Mouse (Mus musculus): ENCODE data around the gene Fam43b.
A peak's percentile ranks its signal among the peaks of the same experiment; 100 is the strongest.

Gene Fam43b

GRCm38 (mm10) chr4:138395087-138395970, 999 bp downstream of the Fam43b start:
- no peak for DNase-seq (ENCODE audit: low spot score in 2 of 2)

GRCm38 (mm10) chr4:138393703-138394102, 2.6 kb downstream of the Fam43b start:
- DNase-seq (ENCODE audit: low spot score in 2 of 2), result no peak

DNA sequence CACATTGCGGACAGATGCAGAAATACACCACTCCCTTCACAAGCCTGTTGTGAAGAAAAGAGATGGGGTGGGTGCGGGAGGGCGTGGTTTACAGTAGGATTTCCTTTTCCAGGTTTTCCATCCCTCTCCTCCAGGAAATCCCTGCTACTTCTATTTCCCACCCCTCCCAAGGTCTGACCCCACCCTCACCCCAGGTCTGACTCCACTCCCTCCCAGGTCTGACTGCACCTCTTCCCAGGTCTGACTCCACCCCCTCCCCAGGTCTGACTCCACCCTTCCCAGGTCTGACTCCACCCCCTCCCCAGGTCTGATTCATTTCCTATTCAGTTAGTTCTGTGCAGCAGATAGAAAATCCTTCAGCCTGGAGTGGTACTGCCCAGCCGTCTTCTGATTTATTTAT, 12.5 kb downstream of the Fam43b start:
- no peak for DNase-seq (ENCODE audit: low spot score in 2 of 2)

DNA sequence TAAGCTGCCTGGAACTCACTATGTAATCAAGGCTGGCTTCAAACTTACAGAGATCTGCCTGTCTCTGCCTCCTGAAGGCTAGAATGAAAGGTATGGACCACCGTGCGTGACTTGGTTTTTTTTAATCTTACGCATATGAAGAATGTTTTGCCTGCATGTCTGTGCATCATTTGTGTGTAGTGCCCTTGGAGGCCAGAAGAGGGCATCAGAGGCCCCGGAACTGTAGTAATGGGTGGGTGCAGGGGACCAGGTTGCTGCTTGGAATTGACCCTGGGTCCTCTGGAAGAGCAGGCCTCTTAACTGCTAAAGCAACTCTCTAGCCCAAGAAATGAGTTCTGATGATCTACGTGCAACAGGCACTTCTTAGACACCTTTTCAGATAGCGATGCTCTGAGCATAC, 13.9 kb downstream of the Fam43b start:
- DNase-seq (ENCODE audit: low spot score in 2 of 2), result no peak

DNA sequence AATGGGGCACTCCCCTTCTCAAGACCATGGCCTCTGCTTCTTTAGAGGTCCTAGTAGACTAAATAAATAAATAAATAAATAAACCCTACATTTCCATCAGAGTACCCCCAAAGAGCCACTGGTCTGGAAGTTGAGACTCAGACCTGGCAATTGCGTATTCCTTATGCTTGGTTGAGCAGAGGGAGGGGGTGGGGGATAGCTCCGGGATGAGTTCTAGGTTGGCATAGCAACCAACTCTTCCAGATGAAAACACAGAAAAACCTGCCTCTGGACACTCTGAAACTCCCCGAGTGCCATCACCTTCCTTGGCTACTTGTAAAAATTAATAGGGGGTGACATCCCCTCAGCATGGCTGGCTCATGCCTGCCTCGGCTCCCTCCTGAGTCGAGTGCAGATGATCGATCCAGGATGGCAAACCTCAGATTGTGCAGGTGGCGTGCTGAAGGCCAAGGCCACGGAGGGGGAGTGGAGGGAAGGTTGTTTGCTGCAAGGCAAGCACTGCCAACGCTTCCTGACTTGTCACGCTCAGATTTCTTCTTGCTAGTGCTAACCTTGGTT, 16.1 kb downstream of the Fam43b start:
- no peak for DNase-seq (ENCODE audit: low spot score in 2 of 2)

GRCm38 (mm10) chr4:138379091-138379840, 17.1 kb downstream of the Fam43b start:
- peak; percentile 52 to 60 for DNase-seq (ENCODE audit: low spot score in 2 of 2)

DNA sequence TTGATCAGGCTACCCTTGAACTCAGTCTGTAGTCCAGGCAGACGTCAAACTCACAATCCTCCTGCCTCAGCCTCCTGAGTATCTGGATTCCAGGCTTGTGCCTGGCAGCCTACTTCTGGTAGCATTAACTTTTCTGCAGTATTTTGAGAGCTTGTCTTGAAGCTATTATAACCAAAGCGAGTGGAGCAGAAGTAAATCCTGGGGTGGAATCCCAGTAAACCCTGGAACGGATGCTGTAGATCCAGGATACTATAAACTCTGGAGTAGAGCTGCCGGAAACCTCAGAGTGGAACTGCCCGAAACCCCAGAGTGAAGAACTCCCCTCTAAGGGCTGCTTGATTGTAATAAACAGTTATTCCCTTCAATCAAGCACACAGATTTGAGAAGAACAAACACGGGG, 18.8 kb downstream of the Fam43b start:
- DNase-seq (ENCODE audit: low spot score in 2 of 2), result peak in 1 of 2 experiments; percentile 23

DNA sequence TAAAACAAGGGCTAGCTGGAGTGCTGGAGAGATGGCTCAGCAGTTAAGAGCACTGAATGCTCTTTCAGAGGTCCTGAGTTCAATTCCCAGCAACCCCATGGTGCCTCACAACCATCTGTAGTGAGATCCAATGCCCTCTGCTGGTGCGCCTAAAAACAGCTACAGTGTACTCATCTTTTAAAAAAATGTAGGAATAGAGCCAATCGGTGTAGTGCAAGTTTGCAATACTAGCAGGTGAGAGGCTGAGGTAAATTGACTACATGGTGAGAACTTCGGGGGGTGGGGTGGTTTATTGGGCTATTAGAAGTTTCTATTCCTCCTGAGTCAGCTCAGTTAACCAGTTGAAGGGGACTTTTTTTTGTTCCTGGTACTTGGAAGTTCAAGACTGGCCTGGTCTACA, 21.2 kb downstream of the Fam43b start:
- no peak for DNase-seq (ENCODE audit: low spot score in 2 of 2)

- no peak for DNase-seq (ENCODE audit: low spot score in 2 of 2)
Measured at GRCm38 (mm10) chr4:138370996-138371516, 25.3 kb downstream of the Fam43b start.

- DNase-seq (ENCODE audit: low spot score in 2 of 2), result no peak
Measured at GRCm38 (mm10) chr4:138368498-138369260, 27.6 kb downstream of the Fam43b start.

DNA sequence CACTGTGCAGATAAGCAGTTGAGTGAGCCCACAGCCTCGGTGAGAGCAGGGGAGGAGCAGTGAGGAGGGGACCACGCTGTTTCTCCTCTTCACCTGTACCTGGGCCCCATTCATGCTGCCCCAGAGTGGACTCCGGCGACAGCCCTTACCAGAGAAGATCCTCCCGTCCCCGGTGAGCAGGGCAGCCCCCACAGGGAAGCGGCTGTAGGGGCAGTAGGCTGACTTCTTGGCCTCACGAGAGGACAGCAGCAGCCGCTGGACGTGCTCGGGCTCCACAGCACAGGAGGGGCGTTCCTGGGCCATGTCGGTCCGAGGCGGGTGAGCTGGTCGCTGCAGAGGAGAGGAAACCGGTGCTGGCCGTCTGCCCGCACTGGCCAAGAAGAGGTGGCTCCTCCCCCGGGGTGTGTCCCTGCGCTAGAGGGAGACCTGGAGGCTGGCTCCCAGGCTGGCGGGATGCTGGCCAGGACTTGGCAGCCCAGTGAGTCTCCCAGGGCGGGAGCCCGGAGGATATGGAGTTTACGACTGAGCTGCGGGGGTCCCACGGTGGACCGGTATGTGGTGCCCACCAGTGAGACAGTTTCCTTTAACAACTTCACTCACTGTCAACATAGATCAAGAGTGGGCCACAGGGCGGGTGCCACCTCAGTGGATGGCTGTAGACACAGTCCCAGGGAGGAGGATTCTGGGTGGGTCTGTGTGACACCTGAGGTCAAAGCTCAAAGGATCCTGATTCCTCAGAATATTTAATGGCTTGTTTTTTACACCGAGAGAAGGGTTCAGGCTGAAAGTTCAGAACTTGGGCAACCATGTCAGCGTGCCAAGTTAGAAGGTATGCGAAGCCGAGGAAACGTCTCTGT, 28.5 kb downstream of the Fam43b start, which contains the start of gene Cda:
Gene Cda (minus strand): TSS at position 352 of the 857 bp plus-strand sequence.
- peak; percentile 67 to 69 for DNase-seq (ENCODE audit: low spot score in 2 of 2)

- DNase-seq (ENCODE audit: low spot score in 2 of 2), result no peak
Measured at GRCm38 (mm10) chr4:138366561-138366960, 29.8 kb downstream of the Fam43b start.

- DNase-seq (ENCODE audit: low spot score in 2 of 2), result no peak
Measured at GRCm38 (mm10) chr4:138363511-138363910, 32.8 kb downstream of the Fam43b start.

DNA sequence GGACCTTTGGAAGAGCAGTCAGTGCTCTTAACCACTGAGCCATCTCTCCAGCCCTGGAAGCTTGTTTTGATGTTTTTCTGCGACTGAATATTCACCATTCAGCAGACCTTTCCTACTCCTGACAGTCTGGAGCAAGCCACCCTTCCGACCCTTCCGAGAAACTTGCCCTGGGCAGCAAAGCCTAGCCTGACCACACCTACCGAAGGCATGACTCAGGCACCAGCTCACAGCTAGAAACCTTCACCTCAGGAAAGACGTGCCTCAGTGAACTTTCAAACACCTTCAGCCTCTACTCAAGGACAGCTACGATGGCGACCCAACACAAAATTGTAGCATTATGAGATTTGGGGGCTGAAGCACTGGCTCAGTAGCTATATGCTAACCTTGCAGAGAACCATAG, 33.4 kb downstream of the Fam43b start:
- DNase-seq (ENCODE audit: low spot score in 2 of 2), result no peak

- no peak for DNase-seq (ENCODE audit: low spot score in 2 of 2)
Measured at GRCm38 (mm10) chr4:138361370-138361821, 34.9 kb downstream of the Fam43b start.

GRCm38 (mm10) chr4:138358176-138358575, 38.2 kb downstream of the Fam43b start:
- DNase-seq (ENCODE audit: low spot score in 2 of 2), result no peak

GRCm38 (mm10) chr4:138356551-138356950, 39.8 kb downstream of the Fam43b start:
- DNase-seq (ENCODE audit: low spot score in 2 of 2), result peak in 1 of 2 experiments; percentile 57

DNA sequence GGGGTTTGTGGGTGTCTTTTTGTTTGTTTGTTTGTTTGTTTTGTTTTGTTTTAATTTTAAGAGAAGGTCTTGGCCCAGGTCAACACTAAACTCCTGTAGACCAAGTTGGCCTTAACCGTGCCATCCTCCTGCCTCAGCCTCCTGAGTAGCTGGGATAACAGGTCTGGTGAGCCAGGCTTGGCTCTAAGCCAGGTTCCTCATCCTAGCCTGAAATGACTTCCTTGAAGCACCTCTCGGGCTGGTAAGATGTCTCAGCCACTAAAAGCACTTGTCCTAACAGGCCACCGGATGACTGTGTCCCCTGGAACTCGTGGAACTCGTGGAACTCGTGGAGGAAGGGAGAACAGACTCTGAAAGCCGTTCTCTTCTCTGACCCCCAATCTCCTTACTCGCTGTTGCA, 40.2 kb downstream of the Fam43b start:
- peak; percentile 54 to 55 for DNase-seq (ENCODE audit: low spot score in 2 of 2)

DNA sequence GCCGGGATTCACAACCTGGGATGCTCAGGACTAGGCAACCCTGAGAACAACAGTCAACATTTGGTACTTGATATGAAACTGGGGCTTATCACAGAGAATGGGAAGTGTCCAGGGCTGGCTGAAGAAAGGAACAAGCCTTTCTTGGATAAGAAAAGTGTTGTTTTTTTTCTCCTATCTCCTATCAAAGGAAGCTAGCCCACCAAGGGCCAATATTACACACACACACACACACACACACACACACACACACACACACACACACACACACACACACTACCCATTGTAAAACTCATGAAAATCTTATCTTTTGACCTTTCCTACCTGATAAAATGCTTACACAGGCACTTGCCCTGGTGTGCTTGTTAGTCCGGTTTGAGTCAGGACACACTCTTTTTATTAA, 40.8 kb downstream of the Fam43b start:
- no peak for DNase-seq (ENCODE audit: low spot score in 2 of 2)

DNA sequence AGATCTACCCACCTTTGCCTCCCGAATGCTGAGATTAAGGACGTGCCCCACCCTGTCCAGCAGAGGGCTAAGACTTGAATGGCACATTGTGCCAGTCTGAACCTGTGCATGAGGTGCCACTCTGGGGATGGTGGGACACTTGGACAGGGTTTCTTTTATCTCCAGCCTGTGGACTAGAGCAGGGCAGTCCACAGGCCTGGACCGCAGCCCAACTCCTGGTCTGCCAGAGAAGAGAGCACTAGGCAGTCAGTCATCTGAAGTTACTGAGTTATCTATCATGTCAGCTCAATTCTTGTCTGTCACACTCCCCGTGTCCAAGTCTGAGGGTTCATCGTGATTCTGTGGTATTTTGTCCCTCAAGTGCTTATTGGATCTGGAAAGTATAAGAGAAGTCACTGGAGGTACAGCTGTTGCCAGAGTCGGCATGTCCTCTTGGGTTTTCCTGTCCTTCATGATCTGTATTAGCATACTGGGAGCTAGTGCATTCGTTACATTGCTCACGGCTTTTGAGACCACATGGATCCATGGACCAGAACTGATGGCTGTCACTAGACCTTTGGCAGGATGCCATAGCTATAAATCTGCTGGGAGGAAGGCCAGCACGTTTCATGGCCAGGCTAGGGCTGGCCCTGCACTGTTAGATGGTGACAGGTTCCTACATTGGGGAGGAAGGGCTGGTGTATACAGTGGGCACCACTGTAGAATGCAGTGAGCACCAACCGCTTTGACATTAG, 42.7 kb downstream of the Fam43b start:
- DNase-seq (ENCODE audit: low spot score in 2 of 2), result no peak

Measured in urinary bladder, adult 18-20 months (tissue).